Mouse (Mus musculus): Measurements from ENCODE around the gene Cdh20. TPM values are rescaled to one million over a fixed set of nuclear protein-coding genes. Genes with fewer than 3 reads are reported as not detected.
"Not testable (repeated sequence)": the region's sequence is repeated elsewhere in the genome, so short reads cannot be mapped to it uniquely, and the experiment has no call there.

The Cdh20 gene
- total RNA-seq, 4 experiments from 2014 or later = 0.52 to 1.6 (median 0.65) TPM

GRCm38 (mm10) chr1:104916507-104916906, 148.2 kb downstream of the Cdh20 start:
- no peak for DNase-seq (ENCODE audit: low spot score)

GRCm38 (mm10) chr1:104917307-104917836, 149.0 kb downstream of the Cdh20 start:
- no peak for DNase-seq (ENCODE audit: low spot score)

- DNase-seq (ENCODE audit: low spot score) = no peak
Observed at GRCm38 (mm10) chr1:104933051-104933450, 164.7 kb downstream of the Cdh20 start.

- DNase-seq (ENCODE audit: low spot score) = no peak
Observed at GRCm38 (mm10) chr1:104936966-104937365, 168.6 kb downstream of the Cdh20 start.

- DNase-seq (ENCODE audit: low spot score) = no peak
Observed at GRCm38 (mm10) chr1:104939156-104939555, 170.8 kb downstream of the Cdh20 start.

- peak; percentile 6 for DNase-seq (ENCODE audit: low spot score)
Observed at GRCm38 (mm10) chr1:104944470-104945109, 176.3 kb downstream of the Cdh20 start.

GRCm38 (mm10) chr1:104945110-104945489, 176.8 kb downstream of the Cdh20 start:
- no peak for DNase-seq (ENCODE audit: low spot score)

GRCm38 (mm10) chr1:104949640-104950039, 181.3 kb downstream of the Cdh20 start:
- DNase-seq (ENCODE audit: low spot score) = not testable (repeated sequence)

GRCm38 (mm10) chr1:104957046-104957445, 188.7 kb downstream of the Cdh20 start:
- no peak for DNase-seq (ENCODE audit: low spot score)

- no peak for DNase-seq (ENCODE audit: low spot score)
Observed at GRCm38 (mm10) chr1:104961670-104962069, 193.3 kb downstream of the Cdh20 start.

- DNase-seq (ENCODE audit: low spot score) = no peak
Observed at GRCm38 (mm10) chr1:104962257-104962656, 193.9 kb downstream of the Cdh20 start.

GRCm38 (mm10) chr1:104979068-104979467, 210.7 kb downstream of the Cdh20 start:
- no peak for DNase-seq (ENCODE audit: low spot score)

GRCm38 (mm10) chr1:104980273-104980672, 211.9 kb downstream of the Cdh20 start:
- no peak for DNase-seq (ENCODE audit: low spot score)

- DNase-seq (ENCODE audit: low spot score) = peak; percentile 42
Observed at GRCm38 (mm10) chr1:104986222-104986973, 218.1 kb downstream of the Cdh20 start.

- no peak for DNase-seq (ENCODE audit: low spot score)
Observed at GRCm38 (mm10) chr1:104987526-104987925, 219.2 kb downstream of the Cdh20 start.

GRCm38 (mm10) chr1:104992441-104992840, 224.1 kb downstream of the Cdh20 start:
- no peak for DNase-seq (ENCODE audit: low spot score)

GRCm38 (mm10) chr1:104993905-104994611, 225.7 kb downstream of the Cdh20 start:
- DNase-seq (ENCODE audit: low spot score) = no peak

- DNase-seq (ENCODE audit: low spot score) = no peak
Observed at GRCm38 (mm10) chr1:104994612-104994986, 226.3 kb downstream of the Cdh20 start.

GRCm38 (mm10) chr1:104997814-104998213, 229.5 kb downstream of the Cdh20 start:
- DNase-seq (ENCODE audit: low spot score) = no peak

- no peak for DNase-seq (ENCODE audit: low spot score)
Observed at GRCm38 (mm10) chr1:105002179-105002578, 233.8 kb downstream of the Cdh20 start.

GRCm38 (mm10) chr1:105003786-105004185, 235.5 kb downstream of the Cdh20 start:
- DNase-seq (ENCODE audit: low spot score) = no peak

- no peak for DNase-seq (ENCODE audit: low spot score)
Observed at GRCm38 (mm10) chr1:105012616-105013015, 244.3 kb downstream of the Cdh20 start.

Measured in heart, adult 8-10 months (tissue).